Mouse (Mus musculus): Measurements from ENCODE around the gene Mpz. TPM values are rescaled to one million over a fixed set of nuclear protein-coding genes. Genes with fewer than 3 reads are reported as not detected.

Gene Mpz
- total and polyA plus RNA-seq, 2 experiments, result 0.09 to 0.27 TPM

DNA sequence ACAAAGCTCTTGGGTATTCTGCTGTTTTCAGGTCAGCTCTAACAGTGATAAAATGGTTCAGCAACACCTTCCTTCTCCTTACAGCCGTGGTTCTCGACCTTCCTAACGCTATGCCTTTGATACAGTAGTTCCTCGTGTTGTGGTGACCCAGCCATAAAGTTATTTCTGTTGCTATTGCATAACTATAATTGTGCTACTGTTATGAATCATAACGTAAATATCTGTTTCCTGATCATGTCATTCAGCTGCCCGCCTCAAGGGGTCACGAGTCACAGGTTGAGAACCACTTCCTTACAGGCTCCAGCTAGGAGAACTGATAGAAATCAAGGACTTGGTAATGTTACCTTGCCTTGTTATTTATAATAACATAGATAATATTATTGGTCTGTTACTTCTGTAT, 33.8 kb downstream of the Mpz start:
- 67% methylated on average over 7 of the region's 7 CpGs for WGBS
- Histone ChIP-seq H3K27me3 (ENCODE audit: control insufficient read depth, insufficient read depth, low read length) (no peaks in the 10 kb centered on the region), H3K4me3 (ENCODE audit: insufficient read depth, low read depth, low read length) (no peak overlapping the region), H3K79me2 (ENCODE audit: control insufficient read depth, insufficient read depth, low read length) (peaks cover 4% of the 10 kb centered on the region; the same call in 1 of the 2 replicates), H3K36me3 (ENCODE audit: control insufficient read depth, insufficient read depth, low read length) (no peaks in the 10 kb centered on the region), H3K9ac (ENCODE audit: low read depth, low read length) (no peak overlapping the region), H3K4me1 (ENCODE audit: control insufficient read depth, insufficient read depth, low read length) (peaks cover 3% of the 10 kb centered on the region; the same call in 1 of the 2 replicates), H3K27ac (replicated peaks; ENCODE audit: insufficient read depth, low read depth, low read length) (no peak overlapping the region)
- TF ChIP-seq POLR2A (IDR thresholded peaks at IDR 0.05; ENCODE audit: extremely low read depth, insufficient read depth, low read length) (no peak), CTCF (IDR thresholded peaks at IDR 0.05; ENCODE audit: low read depth, low read length) (0 out of 2 replicates have a peak, but pooled peaks have one; percentile 1)
- peak; percentile 23 for DNase-seq (ENCODE audit: extremely low read depth, low read depth, low spot score)

DNA sequence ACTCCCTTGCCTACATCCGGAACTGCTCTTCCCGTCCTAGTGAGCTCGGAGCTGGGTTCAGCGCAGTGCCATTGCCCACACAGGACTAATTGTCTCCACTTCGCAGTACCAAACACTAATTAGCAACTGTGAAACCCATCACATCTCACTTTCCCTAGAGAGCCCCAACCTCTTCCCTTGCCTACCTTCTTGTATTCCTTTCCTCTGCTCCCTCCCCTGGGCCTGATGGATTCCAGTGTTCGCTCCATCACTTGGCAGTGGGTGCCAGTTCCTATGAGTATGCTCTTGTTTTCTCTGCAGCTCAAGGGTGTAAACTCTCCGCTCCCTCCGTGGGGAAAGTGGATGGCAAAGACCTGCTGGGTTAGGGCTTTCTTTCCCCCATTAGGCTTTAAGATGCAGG, 35.1 kb downstream of the Mpz start:
- 85% methylated on average over 8 of the region's 8 CpGs for WGBS
- peaks cover 3% of the 10 kb centered on the region; the same call in 1 of the 2 replicates for H3K4me1 ChIP-seq (ENCODE audit: control insufficient read depth, insufficient read depth, low read length)
- no peaks in the 10 kb centered on the region for H3K27me3 ChIP-seq (ENCODE audit: control insufficient read depth, insufficient read depth, low read length)
- DNase-seq (ENCODE audit: extremely low read depth, low read depth, low spot score), result no peak
- H3K27ac ChIP-seq (replicated peaks; ENCODE audit: insufficient read depth, low read depth, low read length), result no peak overlapping the region
- TF ChIP-seq POLR2A (IDR thresholded peaks at IDR 0.05; ENCODE audit: extremely low read depth, insufficient read depth, low read length), result no peak
- TF ChIP-seq CTCF (IDR thresholded peaks at IDR 0.05; ENCODE audit: low read depth, low read length), result no peak
- H3K36me3 ChIP-seq (ENCODE audit: control insufficient read depth, insufficient read depth, low read length), result no peaks in the 10 kb centered on the region
- H3K79me2 ChIP-seq (ENCODE audit: control insufficient read depth, insufficient read depth, low read length), result peaks cover 4% of the 10 kb centered on the region; the same call in 1 of the 2 replicates
- H3K9ac ChIP-seq (ENCODE audit: low read depth, low read length), result no peak overlapping the region
- no peak overlapping the region for H3K4me3 ChIP-seq (ENCODE audit: insufficient read depth, low read depth, low read length)

DNA sequence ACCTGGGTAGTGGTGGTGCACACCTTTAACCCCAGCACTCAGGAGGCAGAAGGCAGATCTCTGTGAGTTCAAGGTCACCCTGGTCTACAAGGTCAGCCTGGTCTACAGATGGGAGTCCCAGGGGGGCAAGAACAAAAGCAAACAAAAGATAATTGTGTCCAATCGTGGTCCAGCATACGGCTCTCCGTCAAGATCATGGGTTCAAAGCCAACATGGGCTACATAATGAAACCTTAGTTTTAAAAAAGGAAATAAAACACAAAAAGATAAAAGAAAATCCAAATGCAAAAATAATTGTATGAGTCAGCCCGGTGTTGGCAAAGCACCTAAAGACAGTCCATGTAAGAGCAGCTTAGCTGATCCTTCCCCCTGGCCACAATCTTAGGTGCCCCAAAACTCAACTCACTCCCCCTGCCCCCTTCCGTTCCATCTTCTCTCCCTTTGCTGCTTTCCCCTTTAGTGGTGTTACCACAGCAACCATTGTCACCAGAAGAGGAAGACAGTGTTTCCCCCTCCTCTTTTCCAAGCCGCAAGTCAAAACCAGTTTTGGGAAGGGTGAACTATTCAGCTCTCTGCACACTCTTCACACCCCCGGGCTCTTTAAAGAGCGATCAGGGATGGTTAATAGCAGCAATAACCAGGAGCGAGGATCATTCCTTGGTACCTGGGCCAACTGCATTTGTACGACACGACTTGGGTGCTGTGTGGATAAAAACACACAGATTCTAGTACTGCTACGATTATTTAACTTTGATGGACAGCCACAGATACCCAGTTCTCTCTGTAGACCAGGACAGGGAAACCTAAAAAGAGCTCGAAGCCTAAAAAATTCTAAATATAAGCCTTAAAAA, 37.6 kb downstream of the Mpz start:
- TF ChIP-seq POLR2A (IDR thresholded peaks at IDR 0.05; ENCODE audit: extremely low read depth, insufficient read depth, low read length) (no peak), CTCF (IDR thresholded peaks at IDR 0.05; ENCODE audit: low read depth, low read length) (no peak)
- H3K4me1 ChIP-seq (ENCODE audit: control insufficient read depth, insufficient read depth, low read length), result peaks cover 3% of the 10 kb centered on the region; the same call in 1 of the 2 replicates
- no peak for DNase-seq (ENCODE audit: extremely low read depth, low read depth, low spot score)
- H3K27ac ChIP-seq (replicated peaks; ENCODE audit: insufficient read depth, low read depth, low read length), result no peak overlapping the region
- H3K9ac ChIP-seq (ENCODE audit: low read depth, low read length), result no peak overlapping the region
- WGBS, result 80% methylated on average over 13 of the region's 13 CpGs
- no peaks in the 10 kb centered on the region for H3K27me3 ChIP-seq (ENCODE audit: control insufficient read depth, insufficient read depth, low read length)
- H3K36me3 ChIP-seq (ENCODE audit: control insufficient read depth, insufficient read depth, low read length), result no peaks in the 10 kb centered on the region
- peaks cover 4% of the 10 kb centered on the region; the same call in 1 of the 2 replicates for H3K79me2 ChIP-seq (ENCODE audit: control insufficient read depth, insufficient read depth, low read length)
- H3K4me3 ChIP-seq (ENCODE audit: insufficient read depth, low read depth, low read length), result no peak overlapping the region

DNA sequence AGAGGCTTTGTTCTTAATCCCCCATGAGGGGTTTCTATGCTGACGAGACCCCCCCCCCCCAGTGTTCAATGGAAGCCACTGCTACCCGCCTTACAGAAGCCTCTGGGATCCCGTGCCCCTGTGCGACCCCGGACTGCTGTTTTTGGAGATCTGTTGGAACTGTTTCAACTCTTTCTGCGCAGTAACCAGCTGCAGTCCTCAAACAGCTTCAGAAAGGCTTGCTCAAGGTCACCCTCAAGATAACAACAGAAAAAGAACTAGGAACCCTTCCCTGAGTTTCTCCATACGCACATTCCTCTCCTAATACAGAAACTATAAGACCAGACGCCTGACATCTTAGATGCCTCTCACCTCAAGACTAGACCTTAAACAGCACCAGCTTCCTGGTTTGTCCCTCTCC, 38.5 kb downstream of the Mpz start:
- TF ChIP-seq CTCF (IDR thresholded peaks at IDR 0.05; ENCODE audit: low read depth, low read length) (no peak), POLR2A (IDR thresholded peaks at IDR 0.05; ENCODE audit: extremely low read depth, insufficient read depth, low read length) (no peak)
- Histone ChIP-seq H3K4me3 (ENCODE audit: insufficient read depth, low read depth, low read length) (no peak overlapping the region), H3K36me3 (ENCODE audit: control insufficient read depth, insufficient read depth, low read length) (no peaks in the 10 kb centered on the region), H3K79me2 (ENCODE audit: control insufficient read depth, insufficient read depth, low read length) (peaks cover 4% of the 10 kb centered on the region; the same call in 1 of the 2 replicates), H3K4me1 (ENCODE audit: control insufficient read depth, insufficient read depth, low read length) (peaks cover 2% of the 10 kb centered on the region; the same call in 1 of the 2 replicates), H3K9ac (ENCODE audit: low read depth, low read length) (no peak overlapping the region), H3K27ac (replicated peaks; ENCODE audit: insufficient read depth, low read depth, low read length) (no peak overlapping the region), H3K27me3 (ENCODE audit: control insufficient read depth, insufficient read depth, low read length) (no peaks in the 10 kb centered on the region)
- WGBS, result 54% methylated on average over 8 of the region's 8 CpGs
- DNase-seq (ENCODE audit: extremely low read depth, low read depth, low spot score), result no peak

DNA sequence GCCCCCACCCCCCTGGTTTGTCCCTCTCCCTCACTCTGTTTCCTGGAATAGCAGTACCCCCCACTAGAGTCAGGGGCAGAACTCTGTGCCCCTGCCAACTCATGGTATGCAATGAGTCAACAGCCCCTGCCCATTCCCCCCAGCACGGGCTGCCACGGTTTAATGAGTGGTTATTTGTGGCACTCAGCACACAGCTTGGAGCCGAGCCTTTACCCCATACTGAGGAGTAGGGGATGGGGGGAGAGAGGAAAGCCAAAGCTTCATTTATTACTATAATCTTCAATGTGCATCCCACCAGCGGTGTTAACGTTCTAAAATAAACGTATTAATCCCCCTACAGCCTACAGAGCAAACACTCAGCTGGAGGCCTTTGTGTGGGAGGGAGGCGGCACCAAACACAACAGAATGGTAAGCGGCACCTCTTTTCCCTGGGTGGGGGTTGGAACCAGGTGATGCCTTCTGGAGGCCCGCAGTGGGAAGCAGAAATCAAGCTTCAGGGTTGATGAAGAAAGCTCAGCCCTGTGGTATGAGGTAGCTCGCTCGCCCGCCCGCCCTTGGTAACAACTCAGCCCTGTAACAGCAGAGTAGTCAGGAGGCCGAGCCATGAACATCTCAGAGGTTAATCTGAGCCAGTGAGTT, 39.1 kb downstream of the Mpz start:
- H3K27me3 ChIP-seq (ENCODE audit: control insufficient read depth, insufficient read depth, low read length), result no peaks in the 10 kb centered on the region
- DNase-seq (ENCODE audit: extremely low read depth, low read depth, low spot score), result no peak
- no peak overlapping the region for H3K9ac ChIP-seq (ENCODE audit: low read depth, low read length)
- WGBS, result 79% methylated on average over 14 of the region's 14 CpGs
- H3K27ac ChIP-seq (replicated peaks; ENCODE audit: insufficient read depth, low read depth, low read length), result no peak overlapping the region
- peaks cover 4% of the 10 kb centered on the region; the same call in 1 of the 2 replicates for H3K79me2 ChIP-seq (ENCODE audit: control insufficient read depth, insufficient read depth, low read length)
- TF ChIP-seq POLR2A (IDR thresholded peaks at IDR 0.05; ENCODE audit: extremely low read depth, insufficient read depth, low read length) (no peak), CTCF (IDR thresholded peaks at IDR 0.05; ENCODE audit: low read depth, low read length) (no peak)
- H3K4me1 ChIP-seq (ENCODE audit: control insufficient read depth, insufficient read depth, low read length), result no peaks in the 10 kb centered on the region
- H3K4me3 ChIP-seq (ENCODE audit: insufficient read depth, low read depth, low read length), result no peak overlapping the region
- H3K36me3 ChIP-seq (ENCODE audit: control insufficient read depth, insufficient read depth, low read length), result no peaks in the 10 kb centered on the region

All from liver, adult 2 months (tissue).